Mouse (Mus musculus) thymus, adult 2 months (tissue): ENCODE measurements at regions not wholly inside any gene's neighbourhood (a gene's known extent, or its start where the extent isn't known, plus 50 kb on each side); places are given as distances from the start of the nearest gene placed in this dataset.

Experiments
- CTCF ChIP-seq: fragments of 200-500 bp; IDR thresholded peaks from 2 replicates; pipeline ENCODE4 v1.5.1; 2012; ENCODE audit warnings: mild to moderate bottlenecking, control low read depth, low read length, moderate library complexity, borderline replicate concordance; ENCODE audit not compliant: control insufficient read depth, poor library complexity, insufficient read depth; ENCODE audit errors: extremely low read depth
- POLR2A ChIP-seq: fragments of 200-500 bp; IDR thresholded peaks from 2 replicates; pipeline ENCODE4 v1.6.1; 2012; ENCODE audit warnings: mild to moderate bottlenecking, low read length, control low read depth, moderate library complexity; ENCODE audit not compliant: control insufficient read depth, poor library complexity, insufficient read depth; ENCODE audit errors: extremely low read depth

DNA sequence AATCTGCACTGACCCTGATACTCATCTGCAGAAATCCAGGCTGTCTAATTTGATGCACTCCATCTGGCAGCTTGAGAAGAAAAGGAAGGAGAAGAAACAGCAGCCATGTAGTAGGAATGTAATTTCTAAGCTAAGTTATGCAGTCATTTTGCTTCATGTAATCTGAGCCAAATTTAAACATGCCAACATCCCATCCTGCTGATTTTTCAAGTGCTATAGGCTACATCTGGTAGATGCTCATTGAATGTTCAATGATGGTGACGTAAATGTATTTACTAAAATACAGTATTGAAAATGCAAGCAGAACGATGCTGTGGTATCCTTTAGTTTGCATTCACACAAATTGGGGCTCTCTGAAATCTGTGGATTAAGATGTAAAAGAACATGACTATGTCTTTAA is 52.1 kb upstream of the Dhx15 start:
- TF ChIP-seq POLR2A (no peak), CTCF (no peak)
